Mouse (Mus musculus) B cell, adult (primary cell): ENCODE results near the gene Shc2. TPM values are rescaled to one million over a fixed set of nuclear protein-coding genes. Genes with fewer than 3 reads are reported as not detected.

ENCODE experiments used
- total RNA-seq: library from RNA; stranded (reverse); gene quantifications from 4 replicates; pipeline ENCODE4 v1.2.4, GENCODE M21; 2023; ENCODE audit not compliant: inconsistent age

Shc2 gene
- not detected in 4 replicates for total RNA-seq

DNA sequence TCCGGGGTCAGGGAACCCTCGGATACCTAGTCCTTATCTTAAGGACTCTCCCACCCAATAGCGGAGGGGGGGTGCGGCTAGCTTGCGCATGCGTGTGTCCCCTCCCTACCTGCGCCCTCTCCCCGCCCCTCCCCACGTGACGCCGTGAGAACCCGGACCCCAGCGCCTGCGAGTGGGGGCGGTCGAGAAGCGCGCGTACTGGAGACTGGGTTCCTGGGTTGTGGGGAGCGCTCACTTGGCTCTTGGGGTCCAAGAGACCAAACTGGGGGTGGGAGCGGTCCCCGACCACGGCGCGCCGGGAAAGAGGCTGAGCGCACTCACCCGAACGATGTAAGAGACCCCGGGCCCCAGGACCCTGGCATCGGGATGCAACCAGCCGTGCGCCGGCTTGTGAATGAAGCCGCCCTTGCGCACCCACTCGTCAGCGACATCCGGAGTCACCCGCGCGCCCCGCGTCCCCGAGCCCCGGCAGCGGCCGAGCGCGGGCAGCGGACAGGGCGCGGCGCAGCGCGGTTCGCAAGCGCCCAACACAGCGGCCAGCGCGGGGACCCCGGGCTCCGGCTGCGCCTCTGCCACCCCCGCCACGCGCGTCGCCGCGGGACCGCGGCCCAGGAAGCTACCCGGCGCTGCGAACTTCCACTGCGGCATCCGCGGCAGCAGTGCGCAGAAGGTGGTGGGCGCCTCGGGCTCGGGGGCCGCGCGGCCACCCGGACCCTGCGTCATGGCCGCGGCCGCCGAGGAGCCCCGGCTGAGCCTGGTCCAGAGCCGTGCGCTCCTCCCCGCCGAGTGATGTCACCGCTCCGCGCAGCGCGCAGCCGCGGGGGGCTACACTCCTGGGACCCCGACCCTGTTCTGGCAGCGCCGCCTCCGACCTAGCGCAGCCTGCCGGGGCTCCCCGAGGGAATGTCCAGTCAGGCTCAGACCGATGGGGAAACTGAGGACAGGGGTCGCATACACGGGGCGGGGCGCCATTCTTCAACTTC, at the start of gene Shc2:
Gene Shc2, minus strand, starts transcription at position 791 of the 983 bp plus-strand sequence.

DNA sequence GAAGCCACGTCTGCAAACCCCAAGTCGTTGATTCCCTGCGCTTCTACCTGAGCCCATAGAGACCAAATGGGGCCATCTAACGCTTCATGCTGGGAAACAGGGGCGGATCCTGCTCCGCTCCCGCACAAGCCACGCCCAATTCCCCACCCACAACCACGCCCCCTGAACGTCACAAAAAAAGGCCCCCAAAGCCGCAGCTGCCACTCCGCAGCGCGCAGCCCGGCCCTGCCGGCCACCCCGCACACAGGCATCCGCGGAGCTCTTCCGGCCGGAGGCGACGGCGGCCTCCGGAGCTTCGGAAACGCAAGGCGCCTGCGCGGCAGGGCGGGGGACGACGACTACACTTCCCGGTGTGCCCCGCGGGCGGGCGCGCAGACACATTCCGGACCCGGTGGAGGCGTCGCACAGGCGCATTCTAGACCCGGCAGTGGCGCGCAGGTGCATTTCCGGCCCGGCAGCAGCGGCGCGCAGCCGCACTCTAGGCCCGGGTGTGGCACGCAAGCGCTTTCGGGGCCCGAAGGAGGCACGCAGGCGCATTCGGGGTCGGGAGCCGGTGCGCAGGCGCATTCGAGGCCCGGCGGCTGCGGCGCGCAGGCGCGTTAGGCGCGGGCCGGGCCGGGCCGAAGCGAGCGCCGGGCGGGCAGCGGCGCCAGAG, 44.0 kb upstream of the Shc2 start, which contains the start of gene Cdc34:
Gene Cdc34, plus strand, starts transcription at position 605 of the 655 bp plus-strand sequence.

GRCm38 (mm10) chr10:79668771-79669575, 31.3 kb upstream of the Shc2 start, which contains the start of gene Tpgs1:
Tpgs1 (plus strand) TSS chr10:79669369.

GRCm38 (mm10) chr10:79664131-79664665, 26.5 kb upstream of the Shc2 start, which contains the start of gene Madcam1:
Madcam1 (plus strand) TSS chr10:79664559.

GRCm38 (mm10) chr10:79645711-79646110, 8.0 kb upstream of the Shc2 start, which contains the start of gene Odf3l2:
Odf3l2 (minus strand) TSS chr10:79645738.

GRCm38 (mm10) chr10:79613578-79614304, 24.0 kb downstream of the Shc2 start, which contains the start of gene C2cd4c:
C2cd4c (minus strand) TSS chr10:79614025.

GRCm38 (mm10) chr10:79587061-79587751, 50.5 kb downstream of the Shc2 start, which contains the start of gene Theg:
Theg (minus strand) TSS chr10:79587331.

Other genes with a start within 250 kb of the Shc2 start
- gene Vmn2r83, start 169.2 kb downstream of the Shc2 start, total RNA-seq: not detected in 4 replicates
- gene Plpp2, start 104.1 kb downstream of the Shc2 start, total RNA-seq: 2.5 to 4.1 TPM (median 3.8 TPM) in 4 replicates
- gene Mier2, start 82.7 kb downstream of the Shc2 start, total RNA-seq: 36.6 to 45.9 TPM (median 40.8 TPM) in 4 replicates
- not detected in 4 replicates for gene Theg, start 50.6 kb downstream of the Shc2 start, total RNA-seq
- gene C2cd4c, start 23.9 kb downstream of the Shc2 start, total RNA-seq: not detected in 4 replicates
- gene Odf3l2, start 7.8 kb upstream of the Shc2 start, total RNA-seq: not detected in 4 replicates
- gene Madcam1, start 26.6 kb upstream of the Shc2 start, total RNA-seq: not detected in 4 replicates
- 13.7 to 19.6 TPM (median 17.1 TPM) in 4 replicates for gene Tpgs1, start 31.5 kb upstream of the Shc2 start, total RNA-seq
- gene Cdc34, start 44.3 kb upstream of the Shc2 start, total RNA-seq: 64.7 to 70.9 TPM (median 68.3 TPM) in 4 replicates
- 1.2 to 2.8 TPM (median 2.1 TPM) in 4 replicates for gene Gzmm, start 51.1 kb upstream of the Shc2 start, total RNA-seq
- gene Bsg, start 66.6 kb upstream of the Shc2 start, total RNA-seq: 101 to 112 TPM (median 107 TPM) in 4 replicates
- 0.26 TPM in 1 of 4 replicates, not detected in the others for gene Hcn2, start 78.7 kb upstream of the Shc2 start, total RNA-seq
- 55.6 to 79.9 TPM (median 71.2 TPM) in 4 replicates for gene Polrmt, start 108.7 kb upstream of the Shc2 start, total RNA-seq
- not detected in 4 replicates for gene Fgf22, start 117.2 kb upstream of the Shc2 start, total RNA-seq
- gene Rnf126, start 129.0 kb upstream of the Shc2 start, total RNA-seq: 52.1 to 65.8 TPM (median 59.1 TPM) in 4 replicates
- 1.1 to 2.1 TPM (median 1.7 TPM) in 4 replicates for gene Fstl3, start 139.4 kb upstream of the Shc2 start, total RNA-seq
- gene Prss57, start 153.0 kb upstream of the Shc2 start, total RNA-seq: not detected in 4 replicates
- gene Palm, start 155.7 kb upstream of the Shc2 start, total RNA-seq: 5.9 to 8.0 TPM (median 6.7 TPM) in 4 replicates
- not detected in 4 replicates for gene Misp, start 183.1 kb upstream of the Shc2 start, total RNA-seq
- 430 to 480 TPM (median 445 TPM) in 4 replicates for gene Ptbp1, start 216.5 kb upstream of the Shc2 start, total RNA-seq
- gene Prtn3, start 236.6 kb upstream of the Shc2 start, total RNA-seq: not detected in 4 replicates
- 0.27 to 1.1 TPM (median 0.75 TPM) in 4 replicates for gene Plppr3, start 236.7 kb upstream of the Shc2 start, total RNA-seq
- gene Elane, start 248.3 kb upstream of the Shc2 start, total RNA-seq: not detected in 4 replicates